Mouse (Mus musculus) ES-Bruce4 (cell line): ENCODE results near the gene Slc30a2.
A peak's percentile ranks its signal among the peaks of the same experiment; 100 is the strongest.

Experiments
- CTCF ChIP-seq: IDR thresholded peaks from one replicate; pipeline ENCODE4 v1.8.1; 2011; ENCODE audit warnings: low read depth, low read length
- EP300 ChIP-seq: IDR thresholded peaks from 2 replicates; pipeline ENCODE4 v1.6.1; 2011; ENCODE audit warnings: low read depth, low read length; ENCODE audit not compliant: insufficient read depth
- POLR2A ChIP-seq: IDR thresholded peaks from one replicate; pipeline ENCODE4 v1.8.1; 2011; ENCODE audit warnings: low read length; ENCODE audit not compliant: insufficient read depth

GRCm38 (mm10) chr4:134350641-134351040, 7.7 kb downstream of the Slc30a2 start:
- TF ChIP-seq POLR2A (no peak), CTCF (no peak), EP300 (0 out of 2 replicates have a peak, but pooled peaks have one; percentile 42)
